Mouse (Mus musculus): ENCODE measurements around the gene Tent2. TPM values are rescaled to one million over a fixed set of nuclear protein-coding genes. Genes with fewer than 3 reads are reported as not detected.

Tent2 gene
- total and polyA plus RNA-seq, 3 experiments: 20.6 to 62.1 (median 45.8) TPM

GRCm38 (mm10) chr13:93180351-93180750 is 11.8 kb downstream of the Tent2 start:
- dilution Hi-C loops (cut with MboI; ENCODE audit: extremely low pct_ligation_motif_present, extremely low pct_unique_long_range_greater_than_20kb, low sequenced_read_pairs) (no loop called here), in situ Hi-C loops (cut with MboI; ENCODE audit: low pct_ligation_motif_present, low pct_unique_long_range_greater_than_20kb, low sequenced_read_pairs) (no loop called here)
- H3K27ac ChIP-seq (ENCODE audit: insufficient read depth, low read depth): no peak overlapping the region
- H3K4me3 ChIP-seq (replicated peaks in 1 of 3; ENCODE audit: low read depth in 2 of 3, low read length in 2 of 3, poor library complexity in 1 of 3): no peak overlapping the region
- no peak for TF ChIP-seq ZKSCAN1 (IDR thresholded peaks at IDR 0.05; ENCODE audit: borderline replicate concordance, low read depth, low read length)
- no peak for TF ChIP-seq MYC (IDR thresholded peaks at IDR 0.05; ENCODE audit: low read depth, low read length)
- no peak for TF ChIP-seq IRF4 (IDR thresholded peaks at IDR 0.05; ENCODE audit: low read depth, low read length)
- peaks cover 42% of the 10 kb centered on the region for H3K79me2 ChIP-seq (replicated peaks; ENCODE audit: control insufficient read depth, extremely low read depth, insufficient read depth, poor library complexity, severe bottlenecking)
- no peaks in the 10 kb centered on the region for H3K9me3 ChIP-seq (replicated peaks; ENCODE audit: low read length)
- DNase-seq (ENCODE audit: extremely low read depth): peak; percentile 14
- H3K4me1 ChIP-seq (ENCODE audit: control insufficient read depth in 1 of 2, insufficient read depth in 2 of 2): peaks cover 5 to 35% of the 10 kb centered on the region in 2 experiments; a peak in 3 of 4 replicates
- no peak overlapping the region for H3K9ac ChIP-seq (ENCODE audit: insufficient read depth, low read depth)
- peaks cover 22 to 61% of the 10 kb centered on the region in 2 experiments for H3K36me3 ChIP-seq (replicated peaks in 1 of 2; ENCODE audit: control insufficient read depth in 1 of 2, insufficient read depth in 1 of 2, low read length in 1 of 2)
- H3K27me3 ChIP-seq (replicated peaks): no peaks in the 10 kb centered on the region
- H3K4me2 ChIP-seq (ENCODE audit: insufficient read depth, low read depth, poor library complexity, severe bottlenecking): no peak overlapping the region

- TF ChIP-seq ZMIZ1 (IDR thresholded peaks at IDR 0.05; ENCODE audit: low read depth, low read length) (no peak), JUN (IDR thresholded peaks at IDR 0.05; ENCODE audit: insufficient read depth, low read depth, low read length) (no peak), CHD1 (IDR thresholded peaks at IDR 0.05; ENCODE audit: low read depth, low read length) (no peak), MYC (IDR thresholded peaks at IDR 0.05; ENCODE audit: low read depth, low read length) (no peak), NELFE (IDR thresholded peaks at IDR 0.05; ENCODE audit: low read depth, low read length) (no peak), JUND (conservative IDR thresholded peaks at IDR 0.05; ENCODE audit: low read depth, low read length) (no peak), NRF1 (IDR thresholded peaks at IDR 0.05; ENCODE audit: low read depth, low read length) (no peak), CHD2 (IDR thresholded peaks at IDR 0.05; ENCODE audit: low read length) (no peak), GABPA (IDR thresholded peaks at IDR 0.05; ENCODE audit: insufficient replicate concordance, low read depth, low read length) (no peak), MAFK (IDR thresholded peaks at IDR 0.05; ENCODE audit: insufficient replicate concordance, low read length) (no peak), PAX5 (IDR thresholded peaks at IDR 0.05; ENCODE audit: low read length) (no peak), MEF2A (IDR thresholded peaks at IDR 0.05; ENCODE audit: borderline replicate concordance, low read depth, low read length) (no peak), UBTF (IDR thresholded peaks at IDR 0.05; ENCODE audit: low read depth, low read length) (no peak), TCF12 (IDR thresholded peaks at IDR 0.05; ENCODE audit: low read depth, low read length) (no peak), SMC3 (IDR thresholded peaks at IDR 0.05; ENCODE audit: low read depth, low read length) (no peak), ZKSCAN1 (IDR thresholded peaks at IDR 0.05; ENCODE audit: borderline replicate concordance, low read depth, low read length) (no peak), EP300 (IDR thresholded peaks at IDR 0.05; ENCODE audit: low read length) (no peak), SIN3A (IDR thresholded peaks at IDR 0.05; ENCODE audit: low read length) (no peak)
- H3K27ac ChIP-seq (ENCODE audit: insufficient read depth, low read depth): no peak overlapping the region
- no peaks in the 10 kb centered on the region for H3K27me3 ChIP-seq (replicated peaks)
- H3K36me3 ChIP-seq (replicated peaks in 1 of 2; ENCODE audit: control insufficient read depth in 1 of 2, insufficient read depth in 1 of 2, low read length in 1 of 2): peaks cover 26 to 59% of the 10 kb centered on the region in 2 experiments
- peaks cover 38% of the 10 kb centered on the region for H3K79me2 ChIP-seq (replicated peaks; ENCODE audit: control insufficient read depth, extremely low read depth, insufficient read depth, poor library complexity, severe bottlenecking)
- no peaks in the 10 kb centered on the region for H3K9me3 ChIP-seq (replicated peaks; ENCODE audit: low read length)
- in situ Hi-C loops (cut with MboI; ENCODE audit: low pct_ligation_motif_present, low pct_unique_long_range_greater_than_20kb, low sequenced_read_pairs) (no loop called here), dilution Hi-C loops (cut with MboI; ENCODE audit: extremely low pct_ligation_motif_present, extremely low pct_unique_long_range_greater_than_20kb, low sequenced_read_pairs) (no loop called here)
- H3K4me3 ChIP-seq (replicated peaks in 1 of 3; ENCODE audit: low read depth in 2 of 3, low read length in 2 of 3, poor library complexity in 1 of 3): no peak overlapping the region
- H3K4me2 ChIP-seq (ENCODE audit: insufficient read depth, low read depth, poor library complexity, severe bottlenecking): no peak overlapping the region
- peaks cover 5 to 35% of the 10 kb centered on the region in 2 experiments; a peak in 3 of 4 replicates for H3K4me1 ChIP-seq (ENCODE audit: control insufficient read depth in 1 of 2, insufficient read depth in 2 of 2)
- no peak for DNase-seq (ENCODE audit: extremely low read depth)
- H3K9ac ChIP-seq (ENCODE audit: insufficient read depth, low read depth): no peak overlapping the region
These were observed 12.7 kb downstream of the Tent2 start for GRCm38 (mm10) chr13:93179522-93179921.

Data from CH12.LX (cell line).